Mouse (Mus musculus) stomach, postnatal 0 days (tissue): ENCODE measurements at regions not wholly inside any gene's neighbourhood (a gene's known extent, or its start where the extent isn't known, plus 50 kb on each side); places are given as distances from the start of the nearest gene placed in this dataset.

Experiments used
- ATAC-seq: fragments of 200-750 bp; cut with Nextera tagmentation; 2 replicates; pipeline ENCODE4 v1.8.0; 2017; ENCODE audit not compliant: low FRiP score, low TSS enrichment
- DNase-seq: peaks from one replicate; pipeline ENCODE4 v3.0.0-alpha.2; 2016; ENCODE audit warnings: low spot score
- H3K27ac ChIP-seq: fragments of 300-500 bp; sonication (generic); replicated peaks from 2 replicates; pipeline ENCODE4 v1.5.1; 2014; ENCODE audit warnings: mild to moderate bottlenecking, control low read depth
- H3K27me3 ChIP-seq: fragments of 300-500 bp; sonication (generic); 2 replicates; pipeline ENCODE4 v1.6.1; 2014; ENCODE audit warnings: low read length; ENCODE audit not compliant: control insufficient read depth, insufficient read depth
- H3K36me3 ChIP-seq: fragments of 300-500 bp; sonication (generic); 2 replicates; pipeline ENCODE4 v1.6.1; 2014; ENCODE audit warnings: low read length, mixed read lengths; ENCODE audit not compliant: control insufficient read depth, insufficient read depth
- H3K4me1 ChIP-seq: fragments of 300-500 bp; sonication (generic); replicated peaks from 2 replicates; pipeline ENCODE4 v1.6.1; 2014; ENCODE audit warnings: antibody characterized with exemption; ENCODE audit not compliant: control insufficient read depth, insufficient read depth
- H3K4me2 ChIP-seq: fragments of 300-500 bp; sonication (generic); replicated peaks from 2 replicates; pipeline ENCODE4 v1.6.1; 2014; ENCODE audit warnings: low read depth, mild to moderate bottlenecking, control low read depth, moderate library complexity
- H3K4me3 ChIP-seq: fragments of 300-500 bp; sonication (generic); 2 replicates; pipeline ENCODE4 v1.5.1; 2014; ENCODE audit warnings: low read depth, low read length, control low read depth
- H3K9ac ChIP-seq: fragments of 300-500 bp; sonication (generic); 2 replicates; pipeline ENCODE4 v1.6.1; 2014; ENCODE audit warnings: mild to moderate bottlenecking, low read length, control low read depth, mixed read lengths
- H3K9me3 ChIP-seq: fragments of 300-500 bp; sonication (generic); 2 replicates; pipeline ENCODE4 v1.6.1; 2016; ENCODE audit warnings: low read length; ENCODE audit not compliant: control insufficient read depth
- CTCF ChIP-seq: IDR thresholded peaks from 2 replicates; pipeline ENCODE4 v1.5.1; 2016; ENCODE audit warnings: antibody characterized with exemption, low read depth, mild to moderate bottlenecking, moderate library complexity
- EP300 ChIP-seq: optimal IDR thresholded peaks from 2 replicates; pipeline ENCODE3; 2016; ENCODE audit warnings: antibody characterized with exemption
- WGBS: fragments of 180-500 bp; shearing (Covaris S2); extraction: QIAGEN DNeasy Blood & Tissue Kit; methylation state at CpG from one replicate; pipeline ENCODE4 v1.1.7; 2014; 5-methylcytosine and 5-hydroxymethylcytosine counted together

GRCm38 (mm10) chr13:83997599-83998369, 224.3 kb upstream of the Tmem161b start:
- Histone ChIP-seq H3K27me3 (no peaks in the 10 kb centered on the region), H3K27ac (no peak overlapping the region), H3K9me3 (no peaks in the 10 kb centered on the region), H3K9ac (no peak overlapping the region), H3K4me1 (no peaks in the 10 kb centered on the region), H3K36me3 (no peaks in the 10 kb centered on the region), H3K4me3 (no peak overlapping the region), H3K4me2 (no peak overlapping the region)
- TF ChIP-seq EP300 (no peak), CTCF (no peak)
- WGBS: 57% methylated on average over 12 of the region's 12 CpGs
- ATAC-seq (no peak), DNase-seq (no peak)

GRCm38 (mm10) chr13:84021771-84022170, 200.3 kb upstream of the Tmem161b start:
- no peaks in the 10 kb centered on the region for H3K36me3 ChIP-seq
- no peak overlapping the region for H3K9ac ChIP-seq
- no peak for ATAC-seq
- no peaks in the 10 kb centered on the region for H3K27me3 ChIP-seq
- H3K4me2 ChIP-seq: no peak overlapping the region
- no peaks in the 10 kb centered on the region for H3K9me3 ChIP-seq
- 73% methylated on average over 7 of the region's 7 CpGs for WGBS
- H3K27ac ChIP-seq: no peak overlapping the region
- H3K4me1 ChIP-seq: no peaks in the 10 kb centered on the region
- H3K4me3 ChIP-seq: no peak overlapping the region
- no peak for DNase-seq
- TF ChIP-seq CTCF: no peak
- TF ChIP-seq EP300: no peak

- no peak for ATAC-seq
- 86% methylated on average over 1 of the region's 1 CpGs for WGBS
- Histone ChIP-seq H3K4me3 (no peak overlapping the region), H3K4me2 (no peak overlapping the region), H3K4me1 (no peaks in the 10 kb centered on the region), H3K27me3 (no peaks in the 10 kb centered on the region), H3K9ac (no peak overlapping the region), H3K36me3 (no peaks in the 10 kb centered on the region), H3K9me3 (no peaks in the 10 kb centered on the region), H3K27ac (no peak overlapping the region)
- DNase-seq: no peak
- TF ChIP-seq EP300 (no peak), CTCF (no peak)
Observed at GRCm38 (mm10) chr13:84023021-84023420, 199.1 kb upstream of the Tmem161b start.

- Histone ChIP-seq H3K9me3 (no peaks in the 10 kb centered on the region), H3K4me1 (no peaks in the 10 kb centered on the region), H3K4me3 (no peak overlapping the region), H3K36me3 (no peaks in the 10 kb centered on the region), H3K4me2 (no peak overlapping the region), H3K27me3 (no peaks in the 10 kb centered on the region), H3K27ac (no peak overlapping the region), H3K9ac (no peak overlapping the region)
- WGBS: 74% methylated on average over 5 of the region's 5 CpGs
- TF ChIP-seq EP300 (no peak), CTCF (no peak)
- DNase-seq: no peak
- no peak for ATAC-seq
Observed at GRCm38 (mm10) chr13:84023637-84024036, 198.5 kb upstream of the Tmem161b start.

- H3K27ac ChIP-seq: no peak overlapping the region
- no peak for TF ChIP-seq CTCF
- TF ChIP-seq EP300: no peak
- WGBS: 60% methylated on average over 2 of the region's 2 CpGs
- H3K9me3 ChIP-seq: no peaks in the 10 kb centered on the region
- no peaks in the 10 kb centered on the region for H3K36me3 ChIP-seq
- H3K4me1 ChIP-seq: no peaks in the 10 kb centered on the region
- no peak overlapping the region for H3K9ac ChIP-seq
- no peak overlapping the region for H3K4me2 ChIP-seq
- H3K27me3 ChIP-seq: no peaks in the 10 kb centered on the region
- no peak overlapping the region for H3K4me3 ChIP-seq
- DNase-seq (no peak), ATAC-seq (no peak)
Observed at GRCm38 (mm10) chr13:84025348-84025747, 196.7 kb upstream of the Tmem161b start.

- ATAC-seq (no peak), DNase-seq (no peak)
- H3K4me3 ChIP-seq: no peak overlapping the region
- 78% methylated on average over 6 of the region's 6 CpGs for WGBS
- H3K9ac ChIP-seq: no peak overlapping the region
- no peaks in the 10 kb centered on the region for H3K27me3 ChIP-seq
- H3K4me2 ChIP-seq: no peak overlapping the region
- no peaks in the 10 kb centered on the region for H3K4me1 ChIP-seq
- no peak overlapping the region for H3K27ac ChIP-seq
- no peaks in the 10 kb centered on the region for H3K9me3 ChIP-seq
- no peaks in the 10 kb centered on the region for H3K36me3 ChIP-seq
- TF ChIP-seq EP300 (no peak), CTCF (no peak)
Observed at GRCm38 (mm10) chr13:84047736-84048135, 174.4 kb upstream of the Tmem161b start.
